Mouse (Mus musculus) B cell, adult 62 days (primary cell): Measurements from ENCODE around the gene Bad. TPM values are rescaled to one million over a fixed set of nuclear protein-coding genes. Genes with fewer than 3 reads are reported as not detected.

Experiments
- total RNA-seq: library from RNA; stranded (reverse); gene quantifications from 4 replicates; pipeline ENCODE4 v1.2.4, GENCODE M21; 2023

Bad gene
- total RNA-seq, 1 experiment from 2014 or later, result 10.1 TPM

Other genes starting within 250 kb of the Bad start
- gene Rps6ka4, start 101.2 kb upstream of the Bad start, total RNA-seq, result 26.5 to 33.1 TPM (median 30.8 TPM) in 4 replicates
- gene Ccdc88b, start 83.7 kb upstream of the Bad start, total RNA-seq, result 19.8 to 33.4 TPM (median 24.6 TPM) in 4 replicates
- gene Trmt112, start 32.2 kb upstream of the Bad start, total RNA-seq, result 134 to 168 TPM (median 150 TPM) in 4 replicates
- 87.1 to 92.5 TPM (median 92.1 TPM) in 4 replicates for gene Prdx5, start 31.8 kb upstream of the Bad start, total RNA-seq
- gene Esrra, start 20.0 kb upstream of the Bad start, total RNA-seq, result 51.8 to 58.5 TPM (median 55.3 TPM) in 4 replicates
- gene Catsperz, start 16.5 kb upstream of the Bad start, total RNA-seq, result not detected in 4 replicates
- 1.0 TPM in 1 of 4 replicates, not detected in the others for gene Kcnk4, start 7.3 kb upstream of the Bad start, total RNA-seq
- 17.0 to 21.0 TPM (median 18.9 TPM) in 4 replicates for gene Gpr137, start 619 bp downstream of the Bad start, total RNA-seq
- 65.3 to 101 TPM (median 80.8 TPM) in 4 replicates for gene Ppp1r14b, start 33.1 kb downstream of the Bad start, total RNA-seq
- 14.9 to 17.9 TPM (median 17.1 TPM) in 4 replicates for gene Plcb3, start 34.6 kb downstream of the Bad start, total RNA-seq
- gene Fkbp2, start 38.6 kb downstream of the Bad start, total RNA-seq, result 23.9 to 26.2 TPM (median 24.8 TPM) in 4 replicates
- gene Vegfb, start 45.8 kb downstream of the Bad start, total RNA-seq, result 14.5 to 20.1 TPM (median 17.1 TPM) in 4 replicates
- gene Dnajc4, start 50.7 kb downstream of the Bad start, total RNA-seq, result 23.3 to 28.0 TPM (median 24.6 TPM) in 4 replicates
- 3.6 to 5.8 TPM (median 3.9 TPM) in 4 replicates for gene Nudt22, start 54.3 kb downstream of the Bad start, total RNA-seq
- gene Trpt1, start 54.3 kb downstream of the Bad start, total RNA-seq, result 4.9 to 6.3 TPM (median 5.6 TPM) in 4 replicates
- 174 to 177 TPM (median 177 TPM) in 4 replicates for gene Fermt3, start 77.6 kb downstream of the Bad start, total RNA-seq
- gene Stip1, start 98.1 kb downstream of the Bad start, total RNA-seq, result 97.1 to 124 TPM (median 114 TPM) in 4 replicates
- gene Macrod1, start 114.9 kb downstream of the Bad start, total RNA-seq, result 5.2 to 8.4 TPM (median 6.8 TPM) in 4 replicates
- gene Flrt1, start 163.9 kb downstream of the Bad start, total RNA-seq, result 0.09 TPM in 1 of 4 replicates, not detected in the others